Mouse (Mus musculus) kidney, postnatal 25 days (tissue): Measurements from ENCODE around the gene Spesp1.

Experiments used
- DNase-seq, 2 experiments: peaks; one replicate each; pipeline ENCODE4 v3.0.0; 2021; ENCODE audit warnings: mixed read lengths in 2 of 2

The Spesp1 gene

DNA sequence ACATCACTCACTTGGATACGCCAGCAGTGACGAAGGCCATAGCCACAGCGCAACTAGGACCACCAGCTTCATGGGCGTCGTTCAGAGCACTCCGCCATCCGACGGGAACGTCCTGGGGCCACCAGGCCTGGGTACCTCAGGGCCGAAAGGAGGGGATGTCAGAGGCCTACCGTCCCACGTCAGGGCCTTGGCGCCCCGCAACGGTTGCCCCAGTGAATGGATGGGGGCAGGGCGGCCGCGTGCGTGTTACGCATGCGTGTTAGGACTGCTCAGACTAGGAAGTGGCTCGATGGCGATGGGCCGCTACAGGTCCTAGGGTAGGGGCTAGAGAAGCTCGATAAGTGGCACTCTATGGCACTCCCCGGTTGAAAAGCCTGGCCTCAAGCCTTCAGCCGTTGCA is at the start of gene Spesp1:
Gene Spesp1, minus strand, starts transcription at position 218 of the 400 bp plus-strand sequence.
- DNase-seq: no peak

DNA sequence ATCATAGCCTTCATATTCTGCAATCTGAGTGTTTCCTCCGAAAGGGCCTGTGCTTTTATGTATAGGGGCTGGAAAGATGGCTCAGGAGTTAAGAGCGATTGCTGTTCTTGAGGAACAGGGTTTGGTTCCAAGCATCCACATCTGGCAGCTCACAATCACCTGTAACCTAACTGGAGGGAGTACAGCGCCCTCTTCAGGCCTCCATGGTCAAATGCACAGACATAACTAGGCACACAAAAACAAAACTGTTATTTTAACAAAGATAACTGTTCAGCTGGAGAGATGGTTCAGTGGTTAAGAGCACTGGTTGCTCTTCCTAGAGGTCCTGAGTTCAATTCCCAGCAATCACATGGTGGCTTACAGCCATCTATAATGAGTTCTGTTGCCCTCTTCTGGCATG is 44.0 kb upstream of the Spesp1 start:
- no peak for DNase-seq

DNA sequence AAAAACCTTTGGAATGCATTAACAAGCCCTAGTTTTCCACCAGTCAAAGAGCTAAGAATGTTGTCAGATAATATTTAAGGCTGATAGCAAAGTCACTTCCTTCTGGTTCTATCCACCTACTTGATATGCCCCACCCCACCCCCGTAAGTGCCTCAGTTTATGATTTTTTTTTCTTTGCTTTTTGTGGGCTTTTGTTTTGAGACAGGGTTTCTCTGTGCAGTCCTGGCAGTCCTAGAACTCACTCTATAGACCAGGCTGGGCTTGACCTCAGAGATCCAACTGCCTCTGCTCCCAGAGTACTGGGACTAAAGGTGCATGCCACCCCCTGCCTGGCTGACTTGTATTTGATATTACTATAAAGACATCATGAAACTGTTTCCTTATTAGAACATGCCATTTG is 41.8 kb upstream of the Spesp1 start:
- no peak for DNase-seq

DNA sequence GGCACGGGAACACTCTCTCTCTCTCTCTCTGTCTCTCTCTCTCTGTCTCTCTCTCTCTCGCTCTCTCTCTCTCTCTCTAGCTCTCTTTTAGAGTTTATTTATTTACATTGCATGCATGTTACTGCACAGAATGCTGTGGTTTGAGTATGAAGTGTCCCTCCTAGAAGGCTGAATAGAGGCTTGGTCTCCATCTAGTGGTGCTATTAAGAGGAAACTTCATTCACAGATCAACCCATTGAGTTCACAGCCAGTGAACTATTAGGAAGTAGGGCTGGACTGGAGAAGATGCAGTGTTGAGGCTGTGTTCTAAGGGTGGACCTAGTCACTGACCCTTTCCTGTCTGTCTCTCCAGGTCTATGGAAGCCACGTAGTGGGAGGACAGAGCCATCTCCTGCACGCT is 36.7 kb upstream of the Spesp1 start:
- no peak for DNase-seq

DNA sequence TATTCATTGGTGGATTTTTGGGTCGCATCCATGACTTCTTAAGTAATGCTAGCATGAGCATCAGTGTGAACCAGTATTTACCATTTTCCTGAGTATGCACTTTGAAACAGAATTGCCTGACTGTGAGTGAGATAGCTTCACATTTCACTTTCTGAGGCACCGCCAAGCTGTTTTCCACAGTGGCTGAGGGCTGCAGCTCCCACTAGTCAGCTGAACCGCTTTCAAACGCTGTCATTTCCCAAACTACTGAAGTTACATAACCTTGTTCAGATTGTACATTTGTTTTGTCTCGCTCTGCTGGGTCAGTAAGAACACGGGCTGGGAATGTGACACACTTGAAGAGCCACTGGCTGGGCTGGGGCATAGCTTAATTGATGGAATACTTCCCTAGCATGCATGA is 33.5 kb upstream of the Spesp1 start:
- DNase-seq: no peak

DNA sequence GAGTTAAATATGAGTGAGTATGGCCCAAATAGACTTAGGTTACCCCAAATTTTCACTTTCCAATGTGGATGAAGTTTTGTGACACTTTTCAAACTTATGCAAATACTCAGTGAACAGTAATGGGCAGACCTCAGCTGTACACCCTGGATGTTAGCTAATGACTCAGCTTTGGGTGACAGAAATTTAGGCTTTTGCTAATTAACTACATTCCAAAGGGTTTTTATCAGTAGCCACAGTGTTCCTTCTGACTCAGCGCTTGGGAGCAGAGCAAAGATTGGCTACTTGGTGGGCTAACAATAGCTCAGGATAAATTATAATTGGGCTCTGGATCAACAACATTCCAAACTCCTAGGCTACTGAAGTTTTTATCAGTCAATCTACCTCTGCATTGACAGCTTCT is 14.9 kb upstream of the Spesp1 start:
- no peak for DNase-seq

DNA sequence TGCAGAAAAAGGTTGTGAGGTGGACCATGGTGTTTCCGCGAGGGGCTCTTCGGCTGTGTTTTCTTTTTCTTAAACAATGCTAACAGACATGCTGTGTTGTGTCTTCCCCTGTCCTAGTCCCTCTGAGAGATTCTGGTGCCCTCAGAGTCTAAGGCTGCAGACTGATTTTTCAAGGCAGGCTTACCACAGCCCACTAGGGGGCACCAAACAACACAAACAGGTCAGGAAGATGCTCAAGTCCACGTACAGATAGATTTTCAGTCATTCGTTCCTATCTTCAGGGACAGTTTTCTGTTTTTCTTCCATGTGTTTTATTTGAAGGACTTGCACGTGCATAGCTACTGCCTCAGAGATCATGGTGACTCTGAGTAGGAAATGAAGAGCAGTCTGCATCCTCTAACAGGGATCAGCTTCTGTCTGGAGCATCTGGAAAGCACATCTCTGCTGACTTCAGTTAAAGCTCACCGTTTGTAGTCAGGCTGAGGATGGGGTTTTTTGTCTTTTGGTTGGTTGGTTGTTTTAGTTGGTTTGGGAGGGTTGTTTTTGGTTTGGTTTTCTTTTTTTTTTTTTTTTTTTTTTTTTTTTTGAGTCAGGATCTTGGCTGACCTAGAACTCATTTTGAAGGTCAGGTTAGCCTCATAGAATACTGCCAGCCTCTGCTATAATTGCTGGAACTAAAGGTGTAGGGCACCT is 13.1 kb upstream of the Spesp1 start:
- DNase-seq: peak; percentile 75 to 87

DNA sequence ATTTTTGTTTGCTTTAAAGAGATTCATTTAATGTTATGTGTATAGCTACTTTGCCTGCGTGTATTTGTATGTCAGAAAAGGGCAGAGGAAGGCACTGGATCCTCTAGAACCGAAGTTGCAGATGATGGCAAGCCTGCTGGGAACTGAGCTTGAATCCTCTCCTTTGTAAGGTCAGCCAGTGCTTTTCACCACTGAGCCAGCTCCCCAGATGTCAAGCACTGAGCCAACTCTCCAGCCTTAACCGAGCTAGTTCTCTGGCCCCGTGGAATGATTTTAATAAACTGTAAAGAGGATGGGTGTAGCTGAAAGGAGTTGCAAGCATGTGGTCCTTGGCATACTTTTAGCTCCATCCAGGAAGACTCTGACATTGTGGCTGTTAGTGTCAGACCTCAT is 5.6 kb upstream of the Spesp1 start:
- DNase-seq: no peak

DNA sequence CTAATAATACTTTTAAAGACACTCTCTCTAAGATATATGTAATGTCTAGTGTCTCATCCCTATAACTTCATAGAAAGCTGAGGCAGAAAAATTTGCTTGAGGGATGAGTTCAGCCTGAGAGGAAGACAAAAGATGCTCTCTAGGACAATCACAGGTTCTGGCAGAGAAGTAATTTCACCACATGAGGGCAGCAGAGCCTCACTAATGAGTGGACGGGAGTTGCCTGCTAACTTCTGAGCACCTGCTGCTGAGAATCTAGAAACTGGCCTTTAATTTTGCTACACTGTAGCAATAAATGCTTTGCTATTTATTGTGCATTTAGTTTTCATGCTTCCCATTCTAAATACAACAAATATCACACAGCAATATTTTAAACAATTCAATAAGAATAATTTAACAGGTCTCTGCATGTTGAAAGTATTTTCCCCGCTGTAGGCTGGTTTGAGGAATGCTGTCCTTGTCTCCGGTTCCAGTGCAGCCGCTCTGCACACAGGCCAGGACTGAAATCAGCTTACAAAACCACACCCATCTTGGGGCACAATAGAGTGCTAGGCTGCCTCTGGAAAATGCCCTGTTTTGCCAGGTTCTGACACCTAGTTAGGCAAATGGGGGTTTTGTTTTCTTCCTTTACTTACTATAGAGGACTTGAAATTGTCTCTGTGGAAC is 5.1 kb upstream of the Spesp1 start:
- DNase-seq: peak; percentile 68 to 84

DNA sequence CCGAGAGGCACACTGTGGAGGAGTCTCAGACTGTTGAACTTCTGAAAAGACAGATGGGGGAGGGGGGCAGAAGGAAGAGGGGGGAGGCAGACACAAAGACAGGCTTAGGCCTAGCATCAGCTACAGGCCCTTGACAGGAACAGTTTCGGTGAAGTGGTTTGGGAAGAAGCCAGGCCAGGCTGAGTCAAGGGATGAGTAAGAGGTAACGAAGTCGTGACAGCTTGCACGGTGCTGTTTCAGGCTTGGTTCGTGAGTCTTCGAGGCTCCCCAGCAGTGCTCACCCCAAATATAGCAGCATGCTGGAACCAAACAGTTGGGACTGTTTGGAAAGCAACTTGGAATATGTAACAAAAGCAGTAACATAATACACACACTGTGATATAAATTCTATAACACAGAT is 2.3 kb upstream of the Spesp1 start:
- no peak for DNase-seq

DNA sequence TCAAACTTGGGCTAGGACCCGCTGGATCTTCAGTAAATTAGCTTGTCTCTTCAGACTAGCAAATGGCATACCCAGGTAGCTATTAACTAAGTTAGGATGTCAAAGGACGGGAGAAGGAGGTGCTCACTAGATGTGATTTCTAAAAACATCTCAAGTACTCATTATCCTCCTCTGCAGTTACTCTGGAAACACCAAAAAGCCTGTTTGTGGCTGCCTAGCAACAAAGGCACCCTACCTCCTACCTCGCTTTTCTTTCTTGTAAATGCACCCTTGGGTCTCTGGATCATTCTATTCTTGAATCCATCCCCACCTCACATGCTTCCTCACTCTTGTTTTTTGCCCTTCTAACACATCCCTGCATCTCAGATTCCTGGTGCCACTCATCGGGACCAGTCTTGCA is 5.1 kb downstream of the Spesp1 start:
- no peak for DNase-seq

DNA sequence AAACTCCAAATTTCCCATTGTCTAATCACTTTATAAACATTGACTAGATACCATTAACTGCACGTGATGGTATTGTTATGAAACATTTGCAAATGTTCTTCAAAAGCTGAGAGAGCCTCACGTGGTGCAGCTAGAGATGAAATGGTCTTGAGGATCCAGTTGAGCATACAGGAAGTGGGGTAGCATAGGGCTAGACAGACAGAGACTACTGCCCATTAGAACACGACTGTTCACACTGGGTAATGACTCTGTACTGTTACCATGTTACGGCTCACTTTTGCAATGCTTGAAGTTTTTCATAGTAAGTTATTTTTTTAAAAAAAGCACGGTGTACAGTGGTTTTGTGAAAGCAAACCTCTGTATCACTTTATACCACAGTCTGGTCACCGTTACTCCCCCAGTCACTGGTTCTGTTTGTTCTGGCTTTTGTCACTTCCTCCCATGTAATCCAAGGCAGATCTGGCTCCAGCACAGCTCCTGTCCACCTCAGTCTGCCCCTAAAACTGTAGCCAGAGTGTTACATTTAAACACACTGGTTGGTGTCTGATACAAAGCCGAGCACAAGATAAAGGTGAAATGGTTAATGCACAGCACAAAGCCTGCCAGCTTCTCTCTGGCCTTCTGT is 11.1 kb downstream of the Spesp1 start:
- DNase-seq: no peak

DNA sequence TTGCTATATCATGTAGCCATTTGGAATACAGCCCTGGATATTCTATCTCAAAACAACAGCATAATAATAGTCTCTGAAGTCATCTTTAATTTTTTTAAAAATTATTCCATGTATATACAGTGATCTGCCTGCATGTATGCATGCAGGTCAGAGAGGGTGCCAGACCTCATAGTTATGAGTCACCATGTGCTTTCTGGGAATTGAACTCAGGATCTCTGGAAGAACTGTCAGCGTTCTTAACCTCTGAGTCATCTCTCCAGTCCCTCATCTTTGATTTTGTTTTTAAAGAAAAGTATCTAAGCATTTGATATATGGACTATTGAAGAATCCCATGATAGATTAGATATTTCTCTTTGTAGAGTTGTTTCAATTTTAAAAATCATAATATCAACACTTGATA is 12.8 kb downstream of the Spesp1 start:
- DNase-seq: no peak

DNA sequence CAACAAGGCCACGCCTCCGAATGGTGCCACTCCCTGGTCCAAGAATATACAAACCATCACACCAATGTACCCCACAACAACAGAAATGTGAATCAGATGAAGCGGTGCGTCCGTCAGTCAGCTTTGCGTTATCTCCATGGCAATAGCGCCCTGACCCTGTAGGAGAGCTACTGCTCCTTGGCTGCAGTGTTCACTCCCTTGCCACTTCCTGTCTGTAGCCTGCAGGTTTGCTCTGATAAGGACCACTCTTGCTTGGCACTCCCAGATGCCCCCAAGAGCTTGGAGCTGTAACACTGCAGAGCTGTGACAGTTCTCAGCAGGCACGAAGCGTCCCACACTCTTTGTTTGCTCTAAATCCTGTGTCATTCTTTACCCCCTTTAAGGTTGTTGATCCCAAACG is 16.7 kb downstream of the Spesp1 start:
- no peak for DNase-seq

DNA sequence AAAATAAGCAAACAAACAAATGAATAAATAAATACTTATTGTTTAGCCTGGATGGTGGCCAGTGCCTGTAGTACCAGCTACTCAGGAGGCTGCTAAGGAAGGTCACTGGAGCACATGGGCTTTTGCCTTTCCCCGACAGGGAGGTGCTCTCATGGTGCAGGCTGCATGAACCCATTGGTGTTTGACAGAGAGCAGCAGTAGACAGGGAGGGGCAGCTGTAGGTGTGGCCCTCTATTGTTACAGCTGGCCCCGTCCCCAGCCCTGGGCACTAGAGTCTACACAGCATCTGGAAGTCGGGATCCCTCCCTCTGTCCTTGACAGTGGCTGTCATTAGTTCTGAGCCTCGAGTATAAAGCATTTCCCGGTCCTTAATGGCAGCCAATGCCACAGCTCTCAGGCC is 18.4 kb downstream of the Spesp1 start:
- DNase-seq: no peak

DNA sequence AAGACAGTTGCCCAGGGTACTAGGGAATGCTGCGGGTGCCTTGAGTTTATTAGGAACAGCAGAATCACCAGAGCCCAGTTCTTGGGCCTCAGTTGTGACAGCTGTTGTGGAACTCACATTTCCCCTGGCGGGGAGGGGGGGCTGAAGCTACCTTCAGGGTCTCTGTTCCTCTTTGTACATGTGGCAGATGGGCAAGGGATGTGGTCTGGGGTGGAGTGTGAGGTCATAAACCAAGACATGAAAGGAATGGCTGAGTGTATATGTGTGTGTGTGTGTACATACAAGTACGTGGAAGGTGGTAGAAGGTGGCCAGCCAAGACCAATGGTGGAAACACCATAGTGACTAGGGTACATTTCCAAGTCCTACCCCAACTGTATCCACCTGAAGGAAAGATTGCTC is 20.6 kb downstream of the Spesp1 start:
- no peak for DNase-seq

DNA sequence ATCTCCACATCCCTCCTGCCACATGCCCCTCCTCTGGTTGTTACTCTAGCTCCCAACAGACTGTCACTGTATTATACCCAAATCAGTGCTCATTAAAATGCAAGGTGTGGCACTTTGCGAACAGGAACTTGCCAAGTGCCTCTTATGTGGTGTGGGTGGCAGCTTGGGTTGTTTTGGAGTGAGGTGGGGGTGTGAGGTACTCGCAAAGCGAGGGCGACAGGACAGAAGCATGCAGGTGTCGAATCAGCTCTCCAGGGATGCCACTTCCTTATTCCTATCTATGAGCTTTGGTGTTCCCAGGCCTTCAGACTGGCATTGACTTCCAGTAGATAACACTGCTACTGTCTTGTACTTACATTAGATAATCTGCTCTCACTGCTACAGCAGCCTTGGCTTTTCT is 21.0 kb downstream of the Spesp1 start:
- no peak for DNase-seq

DNA sequence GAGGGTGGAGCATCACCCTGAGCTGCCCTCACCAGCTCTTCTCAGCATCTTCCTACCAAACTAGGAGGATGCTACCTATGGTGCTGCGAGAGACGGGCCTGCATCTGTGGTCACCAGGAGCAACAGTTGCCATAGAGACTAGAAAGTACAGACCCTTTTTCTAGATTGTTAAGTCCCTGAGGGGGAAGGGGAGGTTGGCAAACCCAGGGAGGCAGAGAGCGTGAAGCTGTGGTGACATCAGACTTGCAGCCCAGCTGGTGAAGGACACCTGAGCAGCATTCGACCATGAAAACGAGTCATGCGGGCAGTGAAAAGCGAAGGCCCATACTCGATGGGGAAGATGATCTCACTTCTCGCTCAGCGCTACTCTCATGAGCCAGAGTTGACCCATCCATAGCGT is 24.0 kb downstream of the Spesp1 start:
- no peak for DNase-seq

DNA sequence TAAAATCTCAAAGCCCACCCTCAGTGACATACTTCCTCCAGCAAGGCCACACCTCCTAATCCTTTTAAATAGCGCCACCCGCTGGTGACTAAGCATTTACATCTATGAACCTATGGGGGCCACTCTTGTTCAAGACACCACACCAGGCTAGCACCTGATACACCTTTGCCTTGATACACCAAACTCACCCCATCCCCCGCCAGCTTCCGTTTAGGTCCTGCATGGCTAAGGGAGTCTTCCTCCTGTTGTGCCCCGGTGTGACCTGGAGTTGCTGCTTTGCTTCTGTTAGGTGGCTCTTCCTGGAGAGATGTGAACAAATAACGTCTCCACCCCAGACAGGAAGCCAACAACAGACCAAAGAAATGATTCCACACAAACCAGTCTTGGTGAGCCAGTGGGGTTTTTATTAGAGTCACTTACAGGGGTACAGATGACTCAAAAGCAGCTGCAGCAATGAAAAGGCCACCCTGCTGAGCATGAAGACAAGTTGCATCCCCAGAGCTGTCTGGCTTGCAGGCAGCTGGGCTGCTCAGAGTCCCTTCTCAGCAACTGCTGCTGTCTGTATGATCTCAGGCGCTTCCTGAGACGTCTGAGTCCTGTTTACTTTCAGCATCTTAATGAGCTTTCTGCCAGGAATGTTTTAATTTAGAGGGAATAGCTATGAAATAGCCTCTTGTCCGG is 26.0 kb downstream of the Spesp1 start:
- no peak for DNase-seq

DNA sequence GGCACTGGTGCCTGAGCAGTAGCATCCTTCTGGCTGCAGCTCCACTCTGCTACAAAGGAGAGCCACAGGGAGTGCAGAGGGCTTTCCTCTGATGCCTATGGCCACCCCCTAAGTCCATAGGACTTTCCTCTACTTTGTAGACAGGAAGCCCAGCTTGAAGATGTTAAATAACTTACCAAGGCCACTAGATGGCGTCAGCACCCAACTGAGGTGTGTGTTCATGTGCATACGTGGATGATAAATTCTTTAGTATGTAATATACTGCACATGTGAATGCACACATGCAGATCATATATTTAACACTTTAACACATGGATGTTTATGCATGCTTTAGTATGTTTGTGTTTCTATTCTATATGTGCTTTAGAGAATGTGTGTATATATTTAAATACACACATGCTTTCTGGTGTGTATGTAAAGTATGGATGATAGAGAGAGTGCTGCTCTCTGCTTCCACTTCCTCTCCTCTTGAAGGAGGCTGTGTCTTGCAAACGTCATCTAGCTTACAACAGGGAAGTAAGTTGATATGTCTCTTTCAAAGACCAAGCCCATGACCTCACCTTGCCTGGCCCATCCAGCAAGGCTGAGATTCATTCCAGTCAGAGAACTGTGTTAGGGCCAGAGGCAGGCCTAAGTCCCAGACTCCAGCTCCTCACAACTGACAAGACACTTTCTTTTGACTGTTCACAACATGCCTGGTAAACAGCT is 28.1 kb downstream of the Spesp1 start:
- DNase-seq: no peak

DNA sequence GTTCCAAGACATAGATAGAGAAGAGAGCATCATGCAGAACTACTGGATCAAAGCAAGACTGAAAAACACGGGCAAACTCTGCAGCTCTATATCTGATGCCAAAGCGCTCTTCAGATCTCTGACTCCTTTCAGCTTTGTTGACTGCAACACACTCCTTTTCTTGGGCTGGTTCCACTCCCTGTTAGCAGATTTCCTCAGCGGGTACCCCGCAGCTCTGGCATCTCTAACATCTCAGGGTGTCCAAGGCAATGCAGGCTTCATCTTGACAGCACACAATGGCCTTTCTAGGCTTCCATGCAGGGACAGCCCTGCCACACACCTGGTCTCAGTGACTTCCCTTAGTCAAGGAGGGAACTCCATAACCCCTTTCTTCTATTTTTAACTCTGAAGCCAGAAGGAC is 31.7 kb downstream of the Spesp1 start:
- peak in 1 of 2 experiments; percentile 9 for DNase-seq

DNA sequence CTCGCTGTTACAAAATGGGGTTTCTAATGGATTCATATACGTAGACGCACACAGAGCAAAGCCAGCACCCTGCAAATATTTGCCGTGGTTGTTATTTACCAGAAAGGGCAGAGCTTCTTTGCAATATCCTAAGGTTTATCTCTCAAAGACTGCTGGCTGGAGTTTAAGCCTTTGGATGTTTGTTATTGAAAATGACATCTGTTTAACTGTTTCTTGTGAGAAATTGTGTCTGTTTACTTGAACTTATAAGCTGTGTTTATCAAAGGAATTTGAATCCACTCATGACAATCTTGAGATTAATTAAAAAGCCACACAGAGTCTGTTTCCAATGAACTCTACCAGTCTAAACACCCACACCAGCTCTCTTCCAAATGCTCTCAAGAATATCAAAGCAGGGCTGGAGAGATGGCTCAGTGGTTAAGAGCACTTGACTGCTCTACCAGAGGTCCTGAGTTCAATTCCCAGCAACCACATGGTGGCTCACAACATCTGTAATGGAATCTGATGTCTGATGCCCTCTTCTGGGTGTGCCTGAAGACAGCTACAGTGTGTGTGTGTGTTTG is 35.5 kb downstream of the Spesp1 start:
- DNase-seq: no peak
